Mouse (Mus musculus): Measurements from ENCODE around the gene Klf9.

DNA sequence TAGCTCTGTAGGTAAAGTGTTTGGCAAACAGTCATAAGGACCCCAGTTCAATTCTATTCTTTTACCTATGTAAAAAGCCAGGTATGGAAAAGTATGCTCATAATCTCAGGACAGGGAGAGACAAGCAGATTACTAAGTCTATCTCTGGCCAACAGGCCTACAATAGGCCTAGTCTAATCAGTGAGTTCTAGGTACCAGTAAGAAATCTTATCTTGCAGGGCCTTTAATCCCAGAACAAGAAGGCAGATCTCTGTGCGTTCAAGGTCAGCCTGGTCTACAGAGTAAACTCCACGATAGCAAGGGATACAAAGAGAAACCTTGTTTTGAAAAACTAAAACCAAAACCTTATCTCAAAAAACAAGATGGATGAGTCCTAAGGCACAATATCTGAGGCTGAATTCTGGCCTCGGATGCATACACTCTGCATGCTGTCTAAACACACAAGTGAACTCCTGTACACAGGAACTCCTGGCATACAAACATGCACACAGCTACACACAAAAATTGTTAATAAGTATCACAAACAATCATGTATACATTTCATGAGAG, 62.6 kb downstream of the Klf9 start:
- no peak for TF ChIP-seq CTCF (IDR thresholded peaks at IDR 0.05; ENCODE audit: low read depth, low read length)
- no peak for TF ChIP-seq GATA2 (IDR thresholded peaks at IDR 0.05; ENCODE audit: borderline replicate concordance, low read depth, low read length)

Measured in G1E (cell line).